Mouse (Mus musculus): ENCODE results near the gene Erh. TPM values are rescaled to one million over a fixed set of nuclear protein-coding genes. Genes with fewer than 3 reads are reported as not detected.

The Erh gene
- polyA plus RNA-seq, 1 experiment from 2014 or later = 542 TPM

Other genes starting within 250 kb of the Erh start
- gene Dcaf5, start 207.7 kb downstream of the Erh start, polyA plus RNA-seq (2016; fragmentation: Nextera tagmentation; extraction: Ambion mirVana) = 11.9 and 13.3 TPM in 2 replicates
- 31.9 and 33.5 TPM in 2 replicates for gene Exd2, start 181.2 kb downstream of the Erh start, polyA plus RNA-seq (2016; fragmentation: Nextera tagmentation; extraction: Ambion mirVana)
- gene Galnt16, start 126.1 kb downstream of the Erh start, polyA plus RNA-seq (2016; fragmentation: Nextera tagmentation; extraction: Ambion mirVana) = 30.8 and 31.1 TPM in 2 replicates
- gene Slc39a9, start 458 bp downstream of the Erh start, polyA plus RNA-seq (2016; fragmentation: Nextera tagmentation; extraction: Ambion mirVana) = 28.5 and 31.1 TPM in 2 replicates
- 0.27 and 0.55 TPM in 2 replicates for gene Plekhd1, start 48.2 kb upstream of the Erh start, polyA plus RNA-seq (2016; fragmentation: Nextera tagmentation; extraction: Ambion mirVana)
- 1.6 and 1.7 TPM in 2 replicates for gene Ccdc177, start 116.3 kb upstream of the Erh start, polyA plus RNA-seq (2016; fragmentation: Nextera tagmentation; extraction: Ambion mirVana)
- 11.9 and 13.0 TPM in 2 replicates for gene Susd6, start 146.2 kb upstream of the Erh start, polyA plus RNA-seq (2016; fragmentation: Nextera tagmentation; extraction: Ambion mirVana)